9 mouse cellular contexts compared by ENCODE assay signal in genomic region chr13:46884898-46885758, GRCm38 (mm10). TPM values are rescaled to one million over a fixed set of nuclear protein-coding genes. Genes with fewer than 3 reads are reported as not detected.
DNase-seq lines count a peak whose midpoint lies in the region; ATAC-seq and TF ChIP-seq lines count a peak whose summit lies in the region.
"Had no signal": no experiment of that assay in that cellular context is flagged by ENCODE, and none has a peak within 500 bp of the region (broad histone marks: within the 10 kb centered on the region; RNA-seq: fewer than 3 reads in every experiment).

No protein-coding gene starts in this region.

- no peak for TF ChIP-seq CTCF in stomach, postnatal 0 days (IDR thresholded peaks at IDR 0.05; ENCODE audit: low read depth)
- no peak for TF ChIP-seq CTCF in small intestine, adult 2 months (IDR thresholded peaks at IDR 0.05; ENCODE audit: extremely low read depth, insufficient read length, insufficient replicate concordance, low read depth, low read length)

- no peak for TF ChIP-seq POLR2A in small intestine, adult 2 months (IDR thresholded peaks at IDR 0.05; ENCODE audit: low read depth, low read length)

- H3K36me3 ChIP-seq in stomach, embryonic 16.5 days (ENCODE audit: control insufficient read depth, insufficient read depth, low read length) = no peaks in the 10 kb centered on the region
- no peaks in the 10 kb centered on the region for H3K36me3 ChIP-seq in stomach, postnatal 0 days (ENCODE audit: control insufficient read depth, insufficient read depth, low read length)
- no peaks in the 10 kb centered on the region for H3K36me3 ChIP-seq in kidney, embryonic 16.5 days (ENCODE audit: insufficient read depth, low read length)
- peaks cover 2% of the 10 kb centered on the region; the same call in 1 of the 2 replicates for H3K36me3 ChIP-seq in small intestine, adult 2 months (ENCODE audit: control insufficient read depth, insufficient read depth, low read length)

- H3K4me3 ChIP-seq in stomach, embryonic 16.5 days (replicated peaks; ENCODE audit: low read length) = no peak overlapping the region
- no peak overlapping the region for H3K4me3 ChIP-seq in stomach, postnatal 0 days (ENCODE audit: low read depth, low read length)
- H3K4me3 ChIP-seq in kidney, embryonic 16.5 days (ENCODE audit: low read length) = no peak overlapping the region
- no peak overlapping the region for H3K4me3 ChIP-seq in small intestine, adult 2 months (ENCODE audit: low read depth, low read length)

- no peak for TF ChIP-seq EP300 in stomach, postnatal 0 days (optimal IDR thresholded peaks at IDR 0.05)

- H3K9ac ChIP-seq in stomach, embryonic 16.5 days (ENCODE audit: low read length) = no peak overlapping the region
- H3K9ac ChIP-seq in stomach, postnatal 0 days (ENCODE audit: low read length) = no peak overlapping the region
- no peak overlapping the region for H3K9ac ChIP-seq in kidney, embryonic 16.5 days (replicated peaks; ENCODE audit: low read length)

- ATAC-seq in stomach, embryonic 16.5 days (ENCODE audit: insufficient read depth, low FRiP score) = no peak
- no peak for ATAC-seq in stomach, postnatal 0 days (ENCODE audit: low FRiP score, low TSS enrichment)
- peak; percentile 75 for ATAC-seq in kidney, embryonic 16.5 days (ENCODE audit: low FRiP score, low TSS enrichment)

- no peak overlapping the region for H3K4me2 ChIP-seq in stomach, embryonic 16.5 days (ENCODE audit: low read depth, low read length)
- no peak overlapping the region for H3K4me2 ChIP-seq in stomach, postnatal 0 days (replicated peaks; ENCODE audit: low read depth)
- 0 out of 2 replicates have a peak overlapping the region, but pooled peaks have one; percentile 0 for H3K4me2 ChIP-seq in kidney, embryonic 16.5 days (replicated peaks; ENCODE audit: low read depth, low read length)

- H3K27me3 ChIP-seq in stomach, embryonic 16.5 days (ENCODE audit: control insufficient read depth, insufficient read depth, low read length) = no peaks in the 10 kb centered on the region
- no peaks in the 10 kb centered on the region for H3K27me3 ChIP-seq in stomach, postnatal 0 days (ENCODE audit: control insufficient read depth, insufficient read depth, low read length)
- no peaks in the 10 kb centered on the region for H3K27me3 ChIP-seq in kidney, embryonic 16.5 days (ENCODE audit: insufficient read depth, low read length)
- H3K27me3 ChIP-seq in small intestine, adult 2 months (ENCODE audit: control insufficient read depth, insufficient read depth, low read length) = no peaks in the 10 kb centered on the region

- DNase-seq in kidney, adult 18-20 months = peak; percentile 24
- no peak for DNase-seq in kidney, postnatal 10 days
- no peak for DNase-seq in stomach, postnatal 0 days (ENCODE audit: low spot score)
- DNase-seq in adrenal gland, postnatal 25 days = no peak
- no peak for DNase-seq in spleen, postnatal 10 days (ENCODE audit: low spot score in 2 of 2)
- DNase-seq: cerebellum, adult 18-20 months had no signal

- H3K4me1 ChIP-seq in stomach, embryonic 16.5 days (ENCODE audit: control insufficient read depth, insufficient read depth, low read length) = peaks cover 19% of the 10 kb centered on the region
- H3K4me1 ChIP-seq in stomach, postnatal 0 days (replicated peaks; ENCODE audit: control insufficient read depth, insufficient read depth) = peaks cover 10% of the 10 kb centered on the region
- peaks cover 34% of the 10 kb centered on the region for H3K4me1 ChIP-seq in kidney, embryonic 16.5 days (ENCODE audit: insufficient read depth, low read length)
- peaks cover 26% of the 10 kb centered on the region; the same call in 1 of the 2 replicates for H3K4me1 ChIP-seq in small intestine, adult 2 months (ENCODE audit: control insufficient read depth, insufficient read depth, insufficient read length, low read length)

- peak overlapping the region; percentile 13; the same call in 1 of the 2 replicates for H3K27ac ChIP-seq in stomach, embryonic 16.5 days (ENCODE audit: low read length)
- H3K27ac ChIP-seq in stomach, postnatal 0 days (replicated peaks) = no peak overlapping the region
- H3K27ac ChIP-seq in kidney, embryonic 16.5 days (ENCODE audit: low read length) = peak overlapping the region; percentile 66
- H3K27ac ChIP-seq in small intestine, adult 2 months (ENCODE audit: insufficient read depth, low read depth, low read length) = peak overlapping the region; percentile 50

- 69% methylated on average over 26 of the region's 26 CpGs for WGBS in stomach, embryonic 16.5 days
- WGBS in stomach, postnatal 0 days = 57% methylated on average over 26 of the region's 26 CpGs
- WGBS in kidney, embryonic 16.5 days = 47% methylated on average over 26 of the region's 26 CpGs
- 59% methylated on average over 26 of the region's 26 CpGs for WGBS in small intestine, adult 2 months

- H3K9me3 ChIP-seq in stomach, embryonic 16.5 days (replicated peaks; ENCODE audit: control insufficient read depth, low read length) = no peaks in the 10 kb centered on the region
- no peaks in the 10 kb centered on the region for H3K9me3 ChIP-seq in stomach, postnatal 0 days (ENCODE audit: control insufficient read depth, low read length)
- H3K9me3 ChIP-seq in kidney, embryonic 16.5 days (ENCODE audit: low read length) = no peaks in the 10 kb centered on the region

RNA-seq across cellular contexts. Expression of gene Kif13a, which starts 44.5 kb away (rescaled TPM):
- 7.9 and 9.1 TPM in 2 replicates for polyA plus RNA-seq in stomach, embryonic 16.5 days (2015; fragmentation: Nextera tagmentation; extraction: Ambion mirVana)
- polyA plus RNA-seq in stomach, postnatal 0 days (2015; fragmentation: Nextera tagmentation; extraction: Ambion mirVana) = 12.8 and 13.5 TPM in 2 replicates
- 8.1 and 10.1 TPM in 2 replicates for polyA plus RNA-seq in kidney, embryonic 16.5 days (2015; fragmentation: Nextera tagmentation; extraction: Ambion mirVana)
- 15.7 and 33.5 TPM in 2 replicates for polyA plus RNA-seq in small intestine, adult 2 months (2012; rRNA removed)
- total RNA-seq in adrenal gland, postnatal 25 days (2021) = 27.4 and 41.8 TPM in 2 replicates
